Mouse (Mus musculus): ENCODE measurements around the gene Tepsin. TPM values are rescaled to one million over a fixed set of nuclear protein-coding genes. Genes with fewer than 3 reads are reported as not detected.

Tepsin gene
- polyA plus RNA-seq (2011; ENCODE audit: insufficient read depth, insufficient read length, low read depth, missing spikeins), result 12.2 and 15.6 TPM in 2 replicates

DNA sequence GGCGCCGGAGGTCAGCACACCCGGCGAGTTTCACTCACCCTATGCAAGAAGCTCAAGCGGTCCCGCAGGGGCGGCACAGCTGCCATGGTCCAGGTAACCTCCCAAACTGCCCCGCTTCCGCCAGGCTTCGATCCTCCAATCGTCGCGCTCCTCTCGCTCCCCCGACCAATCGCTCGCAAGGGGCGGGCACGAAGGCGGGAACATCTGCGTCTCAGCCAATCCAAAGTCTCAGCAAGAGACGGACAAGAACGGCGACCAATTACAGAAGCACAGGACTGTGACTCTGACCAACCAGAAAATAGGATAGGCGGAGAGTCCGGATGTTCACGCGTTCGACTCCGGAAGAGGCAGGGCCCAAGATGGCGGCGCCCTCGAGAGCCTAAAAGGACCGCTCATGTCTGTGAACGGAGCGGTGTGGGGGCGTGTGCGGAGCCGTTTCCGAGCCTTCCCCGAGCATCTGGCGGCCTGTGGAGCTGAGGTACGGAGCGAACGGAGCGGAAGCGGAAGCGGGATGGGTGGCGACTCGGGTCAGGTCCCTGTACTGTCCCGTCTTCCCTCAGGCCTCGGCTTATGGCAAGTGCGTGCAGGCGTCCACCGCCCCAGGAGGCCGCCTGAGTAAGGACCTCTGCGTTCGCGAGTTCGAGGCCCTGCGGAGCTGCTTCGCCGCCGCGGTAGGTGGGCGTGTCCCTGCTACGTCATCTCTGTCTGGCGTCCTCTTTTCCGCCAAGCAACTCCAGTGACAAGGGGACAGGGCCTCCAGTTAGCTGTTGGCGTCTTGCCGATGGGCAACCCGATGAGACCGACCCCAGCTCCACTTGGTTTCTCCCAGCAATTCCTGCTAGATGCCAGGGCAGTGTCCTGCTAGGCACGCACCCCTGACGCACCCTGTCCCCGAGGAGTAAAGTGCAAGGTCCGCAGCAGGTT lies at the start of gene Tepsin, which contains the start of gene Ndufaf8:
Gene Tepsin (minus strand): TSS at position 144 of the 924 bp plus-strand sequence.
Gene Ndufaf8 (plus strand): TSS at position 341 of the 924 bp plus-strand sequence.
- TF ChIP-seq POLR2A (IDR thresholded peaks at IDR 0.05; ENCODE audit: insufficient read depth, low read length) (no peak), CTCF (IDR thresholded peaks at IDR 0.05; ENCODE audit: low read depth, low read length) (no peak), EP300 (IDR thresholded peaks at IDR 0.05; ENCODE audit: insufficient read depth, low read depth, low read length) (no peak)
- Histone ChIP-seq H3K4me1 (ENCODE audit: control insufficient read depth, insufficient read depth, low read length) (peaks cover 4% of the 10 kb centered on the region), H3K9ac (ENCODE audit: low read depth, poor library complexity, severe bottlenecking) (peak within 1 kb of the TSS; percentile 83), H3K36me3 (ENCODE audit: control insufficient read depth, insufficient read depth, low read length, poor library complexity, severe bottlenecking) (no peaks in the 10 kb centered on the region), H3K27me3 (ENCODE audit: control insufficient read depth, insufficient read depth, low read length, poor library complexity, severe bottlenecking) (no peaks in the 10 kb centered on the region), H3K9me3 (replicated peaks; ENCODE audit: control insufficient read depth, insufficient read depth, low read length, poor library complexity, severe bottlenecking) (no peaks in the 10 kb centered on the region), H3K27ac (ENCODE audit: insufficient read depth, low read length) (no peak within 1 kb of the TSS), H3K4me3 (ENCODE audit: low read depth, low read length) (peak within 1 kb of the TSS; percentile 89)

DNA sequence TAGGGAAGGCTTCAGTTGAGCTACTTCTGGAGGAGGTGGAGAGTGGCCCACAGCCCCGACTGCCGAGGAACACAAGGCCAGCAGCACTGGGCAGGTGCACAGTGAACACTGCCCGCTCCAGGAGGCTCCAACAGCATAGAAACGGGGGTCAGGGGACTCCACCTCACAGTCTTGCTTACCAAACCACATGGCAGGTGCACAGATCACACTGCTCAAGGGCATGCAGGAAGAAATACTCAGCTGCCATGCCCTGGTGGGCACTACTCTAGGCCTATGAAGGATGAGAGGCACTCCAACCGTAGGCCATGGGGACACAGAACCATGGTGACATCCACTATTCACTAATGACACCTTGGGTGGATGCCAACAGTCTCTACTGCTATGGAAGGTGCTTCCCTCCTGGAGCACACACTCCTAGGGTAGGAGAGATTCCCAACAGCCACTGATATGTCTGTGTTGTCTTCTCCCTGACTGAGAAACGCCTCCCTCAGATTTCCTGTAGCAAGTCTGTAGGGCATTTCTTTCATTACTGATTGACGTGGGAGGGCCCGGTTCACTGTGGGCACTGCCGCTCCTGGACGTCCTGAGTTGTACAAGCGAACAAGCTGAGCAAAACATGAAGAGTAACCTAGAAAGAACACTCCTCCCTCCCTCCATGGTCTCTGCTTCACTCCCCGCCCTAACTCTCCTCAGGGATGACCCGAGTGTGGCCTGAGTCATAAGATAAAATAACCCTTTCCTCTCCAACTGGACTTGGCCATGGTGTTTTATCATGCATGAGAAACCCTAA lies 45.4 kb upstream of the Tepsin start:
- H3K9ac ChIP-seq (ENCODE audit: low read depth, poor library complexity, severe bottlenecking), result no peak overlapping the region
- TF ChIP-seq POLR2A (IDR thresholded peaks at IDR 0.05; ENCODE audit: insufficient read depth, low read length) (no peak), EP300 (IDR thresholded peaks at IDR 0.05; ENCODE audit: insufficient read depth, low read depth, low read length) (no peak), CTCF (IDR thresholded peaks at IDR 0.05; ENCODE audit: low read depth, low read length) (no peak)
- H3K36me3 ChIP-seq (ENCODE audit: control insufficient read depth, insufficient read depth, low read length, poor library complexity, severe bottlenecking), result no peaks in the 10 kb centered on the region
- no peaks in the 10 kb centered on the region for H3K9me3 ChIP-seq (replicated peaks; ENCODE audit: control insufficient read depth, insufficient read depth, low read length, poor library complexity, severe bottlenecking)
- H3K27me3 ChIP-seq (ENCODE audit: control insufficient read depth, insufficient read depth, low read length, poor library complexity, severe bottlenecking), result no peaks in the 10 kb centered on the region
- no peak overlapping the region for H3K4me3 ChIP-seq (ENCODE audit: low read depth, low read length)
- no peak overlapping the region for H3K27ac ChIP-seq (ENCODE audit: insufficient read depth, low read length)
- peaks cover 4% of the 10 kb centered on the region for H3K4me1 ChIP-seq (ENCODE audit: control insufficient read depth, insufficient read depth, low read length)

DNA sequence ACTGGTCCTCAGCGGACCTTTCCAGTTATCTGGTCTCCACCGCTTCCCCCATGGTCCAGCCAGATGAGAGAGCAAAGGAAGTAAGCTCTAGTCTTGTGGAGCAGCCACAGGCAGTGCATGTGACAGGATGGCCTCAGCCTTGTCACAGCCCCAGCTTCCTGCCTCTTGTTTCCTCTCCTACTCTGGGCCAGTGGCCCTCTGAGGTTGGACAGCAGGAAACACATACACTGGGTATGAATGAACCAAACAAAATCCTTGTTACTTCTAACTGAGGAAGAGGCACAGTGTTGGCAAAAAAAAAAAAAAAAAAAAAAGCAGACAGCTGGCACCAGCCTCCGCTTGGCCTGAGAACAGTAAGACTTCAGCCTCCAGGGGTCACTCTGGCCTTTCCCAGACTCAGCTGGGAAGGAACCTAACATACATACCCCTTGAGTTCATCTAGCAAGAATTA lies 44.1 kb upstream of the Tepsin start:
- Histone ChIP-seq H3K27ac (ENCODE audit: insufficient read depth, low read length) (no peak overlapping the region), H3K4me1 (ENCODE audit: control insufficient read depth, insufficient read depth, low read length) (peaks cover 4% of the 10 kb centered on the region), H3K36me3 (ENCODE audit: control insufficient read depth, insufficient read depth, low read length, poor library complexity, severe bottlenecking) (no peaks in the 10 kb centered on the region), H3K4me3 (ENCODE audit: low read depth, low read length) (no peak overlapping the region), H3K27me3 (ENCODE audit: control insufficient read depth, insufficient read depth, low read length, poor library complexity, severe bottlenecking) (no peaks in the 10 kb centered on the region), H3K9me3 (replicated peaks; ENCODE audit: control insufficient read depth, insufficient read depth, low read length, poor library complexity, severe bottlenecking) (no peaks in the 10 kb centered on the region), H3K9ac (ENCODE audit: low read depth, poor library complexity, severe bottlenecking) (no peak overlapping the region)
- TF ChIP-seq POLR2A (IDR thresholded peaks at IDR 0.05; ENCODE audit: insufficient read depth, low read length) (no peak), EP300 (IDR thresholded peaks at IDR 0.05; ENCODE audit: insufficient read depth, low read depth, low read length) (no peak), CTCF (IDR thresholded peaks at IDR 0.05; ENCODE audit: low read depth, low read length) (no peak)

DNA sequence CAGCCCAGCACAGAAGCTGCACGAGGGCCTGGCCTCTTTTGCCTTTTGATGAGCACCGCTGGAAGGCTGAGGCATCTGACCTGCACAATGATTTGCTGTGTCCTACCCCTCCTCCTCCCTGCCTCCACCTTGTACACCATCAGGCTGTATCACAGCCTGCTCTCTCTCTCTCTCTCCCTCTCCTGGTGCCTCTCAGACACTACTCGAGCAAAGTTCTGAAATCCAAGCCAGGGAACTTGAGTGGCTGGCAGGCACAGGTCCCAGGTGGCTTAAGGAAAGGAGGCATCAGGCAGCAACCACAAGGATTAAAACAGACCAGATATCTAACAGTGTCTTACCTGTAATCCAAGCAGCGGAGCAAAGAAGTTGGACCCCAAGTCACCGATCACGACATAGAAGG lies 41.7 kb upstream of the Tepsin start:
- H3K4me3 ChIP-seq (ENCODE audit: low read depth, low read length), result no peak overlapping the region
- H3K9me3 ChIP-seq (replicated peaks; ENCODE audit: control insufficient read depth, insufficient read depth, low read length, poor library complexity, severe bottlenecking), result no peaks in the 10 kb centered on the region
- H3K4me1 ChIP-seq (ENCODE audit: control insufficient read depth, insufficient read depth, low read length), result peaks cover under 1% of the 10 kb centered on the region
- no peaks in the 10 kb centered on the region for H3K27me3 ChIP-seq (ENCODE audit: control insufficient read depth, insufficient read depth, low read length, poor library complexity, severe bottlenecking)
- no peaks in the 10 kb centered on the region for H3K36me3 ChIP-seq (ENCODE audit: control insufficient read depth, insufficient read depth, low read length, poor library complexity, severe bottlenecking)
- no peak overlapping the region for H3K27ac ChIP-seq (ENCODE audit: insufficient read depth, low read length)
- H3K9ac ChIP-seq (ENCODE audit: low read depth, poor library complexity, severe bottlenecking), result no peak overlapping the region
- no peak for TF ChIP-seq CTCF (IDR thresholded peaks at IDR 0.05; ENCODE audit: low read depth, low read length)
- TF ChIP-seq EP300 (IDR thresholded peaks at IDR 0.05; ENCODE audit: insufficient read depth, low read depth, low read length), result no peak
- no peak for TF ChIP-seq POLR2A (IDR thresholded peaks at IDR 0.05; ENCODE audit: insufficient read depth, low read length)

DNA sequence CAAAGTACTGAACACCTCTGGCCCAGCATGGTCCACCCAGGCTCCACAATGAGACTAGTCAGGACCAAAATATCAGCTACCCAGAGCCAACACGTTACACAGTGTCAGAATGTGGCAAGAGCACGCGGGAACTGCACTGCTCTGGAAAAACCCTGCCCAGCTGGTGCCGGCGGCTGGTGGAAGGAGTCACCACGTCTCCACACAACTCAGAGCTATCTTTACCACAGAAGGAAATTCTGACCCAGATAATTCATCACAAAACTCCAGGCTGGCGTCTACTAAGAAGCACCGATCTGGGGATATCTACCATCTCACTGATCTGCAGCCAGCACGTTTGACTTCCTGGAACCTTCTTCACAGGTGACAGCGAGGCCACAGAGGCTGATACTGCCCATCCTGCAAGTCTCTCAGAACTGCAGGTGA lies 40.8 kb upstream of the Tepsin start:
- no peaks in the 10 kb centered on the region for H3K4me1 ChIP-seq (ENCODE audit: control insufficient read depth, insufficient read depth, low read length)
- H3K36me3 ChIP-seq (ENCODE audit: control insufficient read depth, insufficient read depth, low read length, poor library complexity, severe bottlenecking), result no peaks in the 10 kb centered on the region
- TF ChIP-seq EP300 (IDR thresholded peaks at IDR 0.05; ENCODE audit: insufficient read depth, low read depth, low read length) (no peak), CTCF (IDR thresholded peaks at IDR 0.05; ENCODE audit: low read depth, low read length) (no peak), POLR2A (IDR thresholded peaks at IDR 0.05; ENCODE audit: insufficient read depth, low read length) (no peak)
- H3K9me3 ChIP-seq (replicated peaks; ENCODE audit: control insufficient read depth, insufficient read depth, low read length, poor library complexity, severe bottlenecking), result no peaks in the 10 kb centered on the region
- no peak overlapping the region for H3K9ac ChIP-seq (ENCODE audit: low read depth, poor library complexity, severe bottlenecking)
- H3K27ac ChIP-seq (ENCODE audit: insufficient read depth, low read length), result no peak overlapping the region
- no peak overlapping the region for H3K4me3 ChIP-seq (ENCODE audit: low read depth, low read length)
- no peaks in the 10 kb centered on the region for H3K27me3 ChIP-seq (ENCODE audit: control insufficient read depth, insufficient read depth, low read length, poor library complexity, severe bottlenecking)
